Mouse (Mus musculus): ENCODE results near the gene Zmym4.
"Not testable (repeated sequence)": the region's sequence is repeated elsewhere in the genome, so short reads cannot be mapped to it uniquely, and the experiment has no call there.

The Zmym4 gene

GRCm38 (mm10) chr4:126967864-126968821, at the start of gene Zmym4:
Gene Zmym4 (minus strand): TSS chr4:126968135.
- DNase-seq: peak; percentile 88 to 92

GRCm38 (mm10) chr4:127016366-127016765, 48.4 kb upstream of the Zmym4 start:
- no peak for DNase-seq

- DNase-seq: peak; percentile 85 to 89
Measured at GRCm38 (mm10) chr4:127015294-127015993, 47.5 kb upstream of the Zmym4 start.

- DNase-seq: peak; percentile 43 to 49
Measured at GRCm38 (mm10) chr4:127005113-127005936, 37.4 kb upstream of the Zmym4 start.

GRCm38 (mm10) chr4:127004384-127004783, 36.4 kb upstream of the Zmym4 start:
- no peak for DNase-seq

GRCm38 (mm10) chr4:127000601-127001105, 32.7 kb upstream of the Zmym4 start:
- no peak for DNase-seq

- DNase-seq: not testable (repeated sequence)
Measured at GRCm38 (mm10) chr4:126999372-126999771, 31.4 kb upstream of the Zmym4 start.

- DNase-seq: no peak
Measured at GRCm38 (mm10) chr4:126992356-126992755, 24.4 kb upstream of the Zmym4 start.

- no peak for DNase-seq
Measured at GRCm38 (mm10) chr4:126990553-126990952, 22.6 kb upstream of the Zmym4 start.

GRCm38 (mm10) chr4:126988503-126988902, 20.6 kb upstream of the Zmym4 start:
- DNase-seq: no peak

- no peak for DNase-seq
Measured at GRCm38 (mm10) chr4:126986768-126987167, 18.8 kb upstream of the Zmym4 start.

- DNase-seq: not testable (repeated sequence)
Measured at GRCm38 (mm10) chr4:126983736-126984525, 16.0 kb upstream of the Zmym4 start.

GRCm38 (mm10) chr4:126983321-126983720, 15.4 kb upstream of the Zmym4 start:
- no peak for DNase-seq

GRCm38 (mm10) chr4:126978706-126979105, 10.8 kb upstream of the Zmym4 start:
- DNase-seq: no peak

GRCm38 (mm10) chr4:126977467-126977866, 9.5 kb upstream of the Zmym4 start:
- DNase-seq: peak; percentile 31 to 43

GRCm38 (mm10) chr4:126967241-126967863, 583 bp downstream of the Zmym4 start:
- peak; percentile 16 to 20 for DNase-seq

GRCm38 (mm10) chr4:126958682-126959081, 9.3 kb downstream of the Zmym4 start:
- DNase-seq: no peak

- no peak for DNase-seq
Measured at GRCm38 (mm10) chr4:126958261-126958660, 9.7 kb downstream of the Zmym4 start.

GRCm38 (mm10) chr4:126957434-126957833, 10.5 kb downstream of the Zmym4 start:
- DNase-seq: no peak

GRCm38 (mm10) chr4:126950801-126951200, 17.1 kb downstream of the Zmym4 start:
- not testable (repeated sequence) for DNase-seq

GRCm38 (mm10) chr4:126943421-126943820, 24.5 kb downstream of the Zmym4 start:
- DNase-seq: no peak

Measured in cerebellum, postnatal 36 days (tissue).